Mouse (Mus musculus) heart, postnatal 0 days (tissue): ENCODE results near the gene Ppbp. TPM values are rescaled to one million over a fixed set of nuclear protein-coding genes. Genes with fewer than 3 reads are reported as not detected.

Experiments used
- ATAC-seq: fragments of 200-750 bp; cut with Nextera tagmentation; 2 replicates; pipeline ENCODE4 v1.8.0; 2017; ENCODE audit warnings: low read depth, moderate number of reproducible peaks, moderate library complexity; ENCODE audit not compliant: insufficient read depth
- DNase-seq: peaks from one replicate; pipeline ENCODE4 v3.0.0-alpha.2; 2016; ENCODE audit warnings: low spot score
- H3K27ac ChIP-seq: fragments of 300-500 bp; sonication (generic); 2 replicates; pipeline ENCODE4 v1.5.1; 2014; ENCODE audit warnings: low read depth, mild to moderate bottlenecking
- H3K27me3 ChIP-seq: fragments of 300-500 bp; sonication (generic); 2 replicates; pipeline ENCODE4 v1.6.1; 2014; ENCODE audit warnings: low read length, mixed read lengths; ENCODE audit not compliant: control insufficient read depth, insufficient read depth
- H3K36me3 ChIP-seq: fragments of 300-500 bp; sonication (generic); replicated peaks from 2 replicates; pipeline ENCODE4 v1.6.1; 2014; ENCODE audit warnings: low read length, mixed read lengths; ENCODE audit not compliant: control insufficient read depth, insufficient read depth
- H3K4me1 ChIP-seq: fragments of 300-500 bp; sonication (generic); 2 replicates; pipeline ENCODE4 v1.6.1; 2014; ENCODE audit warnings: antibody characterized with exemption; ENCODE audit not compliant: control insufficient read depth, insufficient read depth
- H3K4me2 ChIP-seq: fragments of 300-500 bp; sonication (generic); 2 replicates; pipeline ENCODE4 v1.6.1; 2014; ENCODE audit warnings: low read depth, mild to moderate bottlenecking, low read length, moderate library complexity
- H3K4me3 ChIP-seq: fragments of 300-500 bp; sonication (generic); 2 replicates; pipeline ENCODE4 v1.5.1; 2014; ENCODE audit warnings: low read depth, low read length
- H3K9ac ChIP-seq: fragments of 300-500 bp; sonication (generic); replicated peaks from 2 replicates; pipeline ENCODE4 v1.6.1; 2014; ENCODE audit warnings: low read depth, low read length, mixed read lengths
- H3K9me3 ChIP-seq: fragments of 300-500 bp; sonication (generic); replicated peaks from 2 replicates; pipeline ENCODE4 v1.6.1; 2016; ENCODE audit warnings: low read length; ENCODE audit not compliant: control insufficient read depth
- CTCF ChIP-seq: IDR thresholded peaks from 2 replicates; pipeline ENCODE4 v1.5.1; 2016; ENCODE audit warnings: antibody characterized with exemption, control low read depth, low read depth
- EP300 ChIP-seq: IDR thresholded peaks from 2 replicates; pipeline ENCODE4 v1.6.1; 2016; ENCODE audit warnings: antibody characterized with exemption, low read depth
- WGBS: fragments of 180-500 bp; shearing (Covaris S2); extraction: QIAGEN DNeasy Blood & Tissue Kit; methylation state at CpG from one replicate; pipeline ENCODE4 v1.1.7; 2014; 5-methylcytosine and 5-hydroxymethylcytosine counted together
- polyA plus RNA-seq: library from polyadenylated mRNA; unstranded; fragments of >200 nt; fragmentation: Nextera tagmentation; extraction: Ambion mirVana; gene quantifications from 2 replicates; pipeline ENCODE4 v1.2.1, GENCODE M21; 2015
- total RNA-seq: library from RNA; depleted of rRNA; stranded (reverse); fragments of >200 nt; gene quantifications from 2 replicates; pipeline ENCODE4 v1.2.3, GENCODE M21; 2014; ENCODE audit warnings: low replicate concordance

Ppbp gene
- total and polyA plus RNA-seq, 2 experiments from 2014 or later = 1.1 to 4.8 TPM

GRCm38 (mm10) chr5:90763912-90764665 is 4.2 kb upstream of the Ppbp start:
- peaks cover 9% of the 10 kb centered on the region for H3K27me3 ChIP-seq
- DNase-seq (no peak), ATAC-seq (no peak)
- no peaks in the 10 kb centered on the region for H3K36me3 ChIP-seq
- 72% methylated on average over 12 of the region's 12 CpGs for WGBS
- no peak for TF ChIP-seq CTCF
- no peak for TF ChIP-seq EP300
- H3K9ac ChIP-seq = no peak overlapping the region
- no peaks in the 10 kb centered on the region for H3K9me3 ChIP-seq
- peaks cover 3% of the 10 kb centered on the region; the same call in 1 of the 2 replicates for H3K4me1 ChIP-seq
- H3K27ac ChIP-seq = no peak overlapping the region
- H3K4me3 ChIP-seq = no peak overlapping the region
- no peak overlapping the region for H3K4me2 ChIP-seq

GRCm38 (mm10) chr5:90765821-90766606 is 2.3 kb upstream of the Ppbp start:
- Histone ChIP-seq H3K4me2 (no peak overlapping the region), H3K9me3 (no peaks in the 10 kb centered on the region), H3K27me3 (no peaks in the 10 kb centered on the region), H3K36me3 (no peaks in the 10 kb centered on the region), H3K9ac (no peak overlapping the region), H3K27ac (no peak overlapping the region), H3K4me1 (no peaks in the 10 kb centered on the region), H3K4me3 (no peak overlapping the region)
- TF ChIP-seq EP300 = no peak
- TF ChIP-seq CTCF = no peak
- no peak for ATAC-seq
- 56% methylated on average over 8 of the region's 8 CpGs for WGBS
- no peak for DNase-seq

GRCm38 (mm10) chr5:90771369-90771768 is 3.1 kb downstream of the Ppbp start:
- no peak for ATAC-seq
- WGBS = 63% methylated on average over 3 of the region's 3 CpGs

GRCm38 (mm10) chr5:90771880-90772653 is 3.7 kb downstream of the Ppbp start, which contains the start of gene Pf4:
Pf4 (plus strand) TSS chr5:90772435.
- Histone ChIP-seq H3K9ac (no peak within 1 kb of the TSS), H3K4me2 (peak within 1 kb of the TSS; percentile 39), H3K36me3 (no peaks in the 10 kb centered on the region), H3K27ac (0 out of 2 replicates have a peak within 1 kb of the TSS, but pooled peaks have one; percentile 34), H3K27me3 (no peaks in the 10 kb centered on the region), H3K9me3 (no peaks in the 10 kb centered on the region), H3K4me3 (peak within 1 kb of the TSS; percentile 12; the same call in 1 of the 2 replicates), H3K4me1 (no peaks in the 10 kb centered on the region)
- DNase-seq (peak; percentile 60), ATAC-seq (peak; percentile 66)
- WGBS = 42% methylated on average over 16 of the region's 16 CpGs
- TF ChIP-seq CTCF = no peak
- no peak for TF ChIP-seq EP300

More at GRCm38 (mm10) chr5:90771369-90771768, 3.1 kb downstream of the Ppbp start:
- Histone ChIP-seq H3K27ac (no peak overlapping the region), H3K9me3 (no peaks in the 10 kb centered on the region), H3K4me2 (peak overlapping the region; percentile 39; the same call in 1 of the 2 replicates), H3K27me3 (no peaks in the 10 kb centered on the region), H3K36me3 (no peaks in the 10 kb centered on the region), H3K9ac (no peak overlapping the region), H3K4me3 (no peak overlapping the region), H3K4me1 (no peaks in the 10 kb centered on the region)
- TF ChIP-seq CTCF = no peak
- TF ChIP-seq EP300 = no peak
- no peak for DNase-seq

GRCm38 (mm10) chr5:90775562-90775961 is 7.2 kb downstream of the Ppbp start:
- no peaks in the 10 kb centered on the region for H3K9me3 ChIP-seq
- no peak for TF ChIP-seq EP300
- no peak for TF ChIP-seq CTCF
- ATAC-seq = no peak

More at GRCm38 (mm10) chr5:90775562-90775961, 7.2 kb downstream of the Ppbp start:
- Histone ChIP-seq H3K4me2 (no peak overlapping the region), H3K27ac (no peak overlapping the region), H3K9ac (no peak overlapping the region), H3K4me1 (no peaks in the 10 kb centered on the region), H3K27me3 (no peaks in the 10 kb centered on the region), H3K36me3 (no peaks in the 10 kb centered on the region), H3K4me3 (no peak overlapping the region)
- 70% methylated on average over 5 of the region's 5 CpGs for WGBS
- DNase-seq = no peak
